13 mouse cellular contexts compared by ENCODE assay signal in the genomic region with DNA sequence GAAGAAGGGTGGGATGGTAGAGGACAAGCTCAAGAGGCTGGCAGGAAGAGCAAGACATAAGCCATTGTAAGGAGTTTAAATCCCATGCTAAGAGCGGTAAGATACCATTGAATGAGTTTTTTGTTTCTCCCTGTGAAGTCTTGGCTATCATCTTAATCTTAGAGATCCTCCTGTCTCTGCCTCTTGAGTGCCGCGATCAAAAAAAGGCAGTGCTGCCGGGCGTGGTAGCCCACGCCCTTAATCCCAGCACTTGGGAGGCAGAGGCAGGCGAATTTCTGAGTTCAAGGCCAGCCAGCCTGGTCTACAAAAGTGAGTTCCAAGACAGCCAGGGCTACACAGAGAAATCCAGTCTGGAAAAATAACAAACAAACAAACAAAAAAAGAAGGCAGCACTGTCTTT. TPM values are rescaled to one million over a fixed set of nuclear protein-coding genes. Genes with fewer than 3 reads are reported as not detected.
DNase-seq lines count a peak whose midpoint lies in the region; ATAC-seq and TF ChIP-seq lines count a peak whose summit lies in the region.
"Had no signal": no experiment of that assay in that cellular context is flagged by ENCODE, and none has a peak within 500 bp of the region (broad histone marks: within the 10 kb centered on the region; RNA-seq: fewer than 3 reads in every experiment).

No protein-coding gene starts in this region.

- H3K36me3 ChIP-seq in hindbrain, embryonic 13.5 days = peaks cover 19% of the 10 kb centered on the region
- H3K36me3 ChIP-seq in hindbrain, postnatal 0 days (ENCODE audit: insufficient read depth, low read length) = peaks cover 12% of the 10 kb centered on the region
- peaks cover 15 to 39% of the 10 kb centered on the region in 2 experiments for H3K36me3 ChIP-seq in CH12.LX (replicated peaks in 1 of 2; ENCODE audit: control insufficient read depth in 1 of 2, insufficient read depth in 1 of 2, low read length in 1 of 2)
- H3K36me3 ChIP-seq in E14TG2a.4 (ENCODE audit: insufficient read depth, low read length) = peaks cover 53% of the 10 kb centered on the region
- H3K36me3 ChIP-seq in limb, embryonic 12.5 days = peaks cover 22% of the 10 kb centered on the region

- peak overlapping the region; percentile 94; the same call in 1 of the 2 replicates for H3K4me2 ChIP-seq in hindbrain, embryonic 13.5 days
- no peak overlapping the region for H3K4me2 ChIP-seq in hindbrain, postnatal 0 days (ENCODE audit: low read depth, low read length)
- H3K4me2 ChIP-seq in CH12.LX (ENCODE audit: insufficient read depth, low read depth, poor library complexity, severe bottlenecking) = peak overlapping the region; percentile 97; the same call in 1 of the 2 replicates
- peak overlapping the region; percentile 60; the same call in 1 of the 2 replicates for H3K4me2 ChIP-seq in limb, embryonic 12.5 days

- dilution Hi-C loops in CH12.LX (cut with MboI; ENCODE audit: extremely low pct_ligation_motif_present, extremely low pct_unique_long_range_greater_than_20kb, low sequenced_read_pairs) = no loop called here

- in situ Hi-C loops in CH12.LX (cut with MboI; ENCODE audit: low pct_ligation_motif_present, low pct_unique_long_range_greater_than_20kb, low sequenced_read_pairs) = no loop called here

- peaks cover 53% of the 10 kb centered on the region for H3K79me2 ChIP-seq in CH12.LX (replicated peaks; ENCODE audit: control insufficient read depth, extremely low read depth, insufficient read depth, poor library complexity, severe bottlenecking)

- H3K9ac ChIP-seq in hindbrain, embryonic 13.5 days = no peak overlapping the region
- no peak overlapping the region for H3K9ac ChIP-seq in hindbrain, postnatal 0 days (replicated peaks; ENCODE audit: low read length)
- peak overlapping the region; percentile 89; the same call in 1 of the 2 replicates for H3K9ac ChIP-seq in CH12.LX (ENCODE audit: insufficient read depth, low read depth)
- H3K9ac ChIP-seq in limb, embryonic 12.5 days (replicated peaks) = no peak overlapping the region

- no peak for TF ChIP-seq RAD21 in CH12.LX (IDR thresholded peaks at IDR 0.05; ENCODE audit: low read depth, low read length)

- H3K9me3 ChIP-seq in hindbrain, embryonic 13.5 days = no peaks in the 10 kb centered on the region
- H3K9me3 ChIP-seq in hindbrain, postnatal 0 days (ENCODE audit: low read length) = no peaks in the 10 kb centered on the region
- H3K9me3 ChIP-seq in CH12.LX (replicated peaks; ENCODE audit: low read length) (no peaks in the 10 kb centered on the region), E14TG2a.4 (ENCODE audit: low read length) (no peaks in the 10 kb centered on the region)
- no peaks in the 10 kb centered on the region for H3K9me3 ChIP-seq in limb, embryonic 12.5 days

- no peak for TF ChIP-seq CTCF in hindbrain, postnatal 0 days (IDR thresholded peaks at IDR 0.05; ENCODE audit: low read depth)
- TF ChIP-seq CTCF in CH12.LX (conservative IDR thresholded peaks at IDR 0.05 in 1 of 2, IDR thresholded peaks at IDR 0.05 in 1 of 2; ENCODE audit: low read depth in 2 of 2, low read length in 2 of 2) (no peak), E14TG2a.4 (conservative IDR thresholded peaks at IDR 0.05; ENCODE audit: low read length) (no peak)

- no peak for ATAC-seq in hindbrain, embryonic 13.5 days (ENCODE audit: low FRiP score)
- ATAC-seq in hindbrain, postnatal 0 days = no peak
- ATAC-seq in limb, embryonic 12.5 days (ENCODE audit: insufficient number of reproducible peaks, insufficient read depth, low FRiP score, low TSS enrichment, low read depth) = no peak
- ATAC-seq: forebrain, embryonic 14.5 days had no signal

- peaks cover 18% of the 10 kb centered on the region for H3K4me1 ChIP-seq in hindbrain, embryonic 13.5 days (replicated peaks)
- H3K4me1 ChIP-seq in hindbrain, postnatal 0 days (ENCODE audit: insufficient read depth, low read length) = 0 out of 2 replicates have a peak, but pooled peaks cover 6% of the 10 kb centered on the region
- H3K4me1 ChIP-seq in CH12.LX (ENCODE audit: control insufficient read depth in 1 of 2, insufficient read depth in 2 of 2) (peaks cover 4 to 59% of the 10 kb centered on the region in 2 experiments; a peak in 3 of 4 replicates), E14TG2a.4 (replicated peaks; ENCODE audit: low read depth, low read length) (peaks cover 60% of the 10 kb centered on the region)
- peaks cover 6% of the 10 kb centered on the region for H3K4me1 ChIP-seq in limb, embryonic 12.5 days (replicated peaks)

- 98% methylated on average over 7 of the region's 7 CpGs for WGBS in hindbrain, embryonic 13.5 days
- 98% methylated on average over 7 of the region's 7 CpGs for WGBS in hindbrain, postnatal 0 days
- 94% methylated on average over 7 of the region's 7 CpGs for whole genome bisulfite sequencing in limb, embryonic 12.5 days

- DNase-seq in hindbrain, postnatal 0 days (ENCODE audit: low spot score) = no peak
- no peak for DNase-seq in CH12.LX (ENCODE audit: extremely low read depth)
- DNase-seq in spleen, postnatal 36 days (ENCODE audit: low spot score in 2 of 2) = no peak
- DNase-seq in retina, postnatal 1 day = no peak
- no peak for DNase-seq in gastrocnemius, postnatal 4 days (ENCODE audit: low spot score in 2 of 2)
- DNase-seq: adrenal gland, postnatal 25 days; cerebellum, postnatal 36 days; kidney, adult 11 months; lung, adult 18-20 months had no signal

- no peak for TF ChIP-seq EP300 in CH12.LX (IDR thresholded peaks at IDR 0.05; ENCODE audit: low read length)

- no peak for TF ChIP-seq POLR2A in CH12.LX (IDR thresholded peaks at IDR 0.05; ENCODE audit: low read depth, low read length)

- no peak overlapping the region for H3K27ac ChIP-seq in hindbrain, embryonic 13.5 days
- no peak overlapping the region for H3K27ac ChIP-seq in hindbrain, postnatal 0 days
- no peak overlapping the region for H3K27ac ChIP-seq in CH12.LX (ENCODE audit: insufficient read depth, low read depth)
- H3K27ac ChIP-seq in limb, embryonic 12.5 days = no peak overlapping the region

- no peak overlapping the region for H3K4me3 ChIP-seq in hindbrain, embryonic 13.5 days
- H3K4me3 ChIP-seq in hindbrain, postnatal 0 days (ENCODE audit: low read length) = no peak overlapping the region
- peak overlapping the region in 2 of 3 experiments; percentile 84 to 98 for H3K4me3 ChIP-seq in CH12.LX (replicated peaks in 1 of 3; ENCODE audit: low read depth in 2 of 3, low read length in 2 of 3, poor library complexity in 1 of 3)
- peak overlapping the region; percentile 100 for H3K4me3 ChIP-seq in E14TG2a.4 (replicated peaks; ENCODE audit: low read length)
- H3K4me3 ChIP-seq in limb, embryonic 12.5 days (replicated peaks) = no peak overlapping the region

- H3K27me3 ChIP-seq in hindbrain, embryonic 13.5 days = no peaks in the 10 kb centered on the region
- H3K27me3 ChIP-seq in hindbrain, postnatal 0 days (ENCODE audit: insufficient read depth, low read length) = no peaks in the 10 kb centered on the region
- H3K27me3 ChIP-seq in CH12.LX (replicated peaks) = no peaks in the 10 kb centered on the region
- no peaks in the 10 kb centered on the region for H3K27me3 ChIP-seq in E14TG2a.4 (ENCODE audit: insufficient read depth, low read length)
- H3K27me3 ChIP-seq in limb, embryonic 12.5 days = no peaks in the 10 kb centered on the region

TF ChIP-seq in CH12.LX, 34 proteins besides CTCF, POLR2A, EP300 and RAD21 (continues in another document):
- TF ChIP-seq ZNF384 (IDR thresholded peaks at IDR 0.05; ENCODE audit: low read depth, low read length) (no peak), NRF1 (IDR thresholded peaks at IDR 0.05; ENCODE audit: low read depth, low read length) (no peak), TCF12 (IDR thresholded peaks at IDR 0.05; ENCODE audit: low read depth, low read length) (no peak), CHD1 (IDR thresholded peaks at IDR 0.05; ENCODE audit: low read depth, low read length) (no peak), MAFK (IDR thresholded peaks at IDR 0.05; ENCODE audit: insufficient replicate concordance, low read length) (no peak)

RNA-seq across cellular contexts. Expression of gene Ldb1, which starts 13.5 kb away (rescaled TPM):
- 120 and 127 TPM in 2 replicates for polyA plus RNA-seq in hindbrain, embryonic 13.5 days (2015; fragmentation: Nextera tagmentation; extraction: Ambion mirVana)
- 139 and 140 TPM in 2 replicates for total RNA-seq in hindbrain, postnatal 0 days (2014; rRNA removed)
- polyA plus RNA-seq in hindbrain, postnatal 0 days (2015; fragmentation: Nextera tagmentation; extraction: Ambion mirVana) = 76.8 and 83.0 TPM in 2 replicates
- total RNA-seq in CH12.LX (2012; rRNA removed) (56.9 and 63.1 TPM in 2 replicates), CH12.LX (2014; rRNA removed) (59.2 and 67.6 TPM in 2 replicates)
- 114 and 120 TPM in 2 replicates for polyA plus RNA-seq in CH12.LX (2012; ENCODE audit: insufficient read length, low read depth)
- 135 and 145 TPM in 2 replicates for polyA plus RNA-seq in limb, embryonic 12.5 days (2016; fragmentation: Nextera tagmentation; extraction: Ambion mirVana)
- total RNA-seq in gastrocnemius, postnatal 4 days (2021) = 10 to 100 TPM; 75.3 to 85.3 TPM

RNA-seq across cellular contexts. Expression of gene Pprc1, which starts 13.8 kb away (rescaled TPM):
- 18.7 and 22.2 TPM in 2 replicates for polyA plus RNA-seq in hindbrain, embryonic 13.5 days (2015; fragmentation: Nextera tagmentation; extraction: Ambion mirVana)
- 9.3 and 25.0 TPM in 2 replicates for total RNA-seq in hindbrain, postnatal 0 days (2014; rRNA removed)
- polyA plus RNA-seq in hindbrain, postnatal 0 days (2015; fragmentation: Nextera tagmentation; extraction: Ambion mirVana) = 7.9 and 9.0 TPM in 2 replicates
- total RNA-seq in CH12.LX (2012; rRNA removed) (21.2 and 26.1 TPM in 2 replicates), CH12.LX (2014; rRNA removed) (9.2 and 13.0 TPM in 2 replicates)
- polyA plus RNA-seq in CH12.LX (2012; ENCODE audit: insufficient read length, low read depth) = 65.0 and 68.7 TPM in 2 replicates
- polyA plus RNA-seq in limb, embryonic 12.5 days (2016; fragmentation: Nextera tagmentation; extraction: Ambion mirVana) = 32.7 and 39.1 TPM in 2 replicates
- 10 to 100 TPM; 35.3 to 43.9 TPM for total RNA-seq in gastrocnemius, postnatal 4 days (2021)

RNA-seq across cellular contexts. Expression of gene Nolc1, which starts 17.2 kb away (rescaled TPM):
- 73.4 and 79.5 TPM in 2 replicates for polyA plus RNA-seq in hindbrain, embryonic 13.5 days (2015; fragmentation: Nextera tagmentation; extraction: Ambion mirVana)
- total RNA-seq in hindbrain, postnatal 0 days (2014; rRNA removed) = 24.1 and 26.9 TPM in 2 replicates
- polyA plus RNA-seq in hindbrain, postnatal 0 days (2015; fragmentation: Nextera tagmentation; extraction: Ambion mirVana) = 57.7 and 61.6 TPM in 2 replicates
- total RNA-seq in CH12.LX (2012; rRNA removed) (88.0 and 137 TPM in 2 replicates), CH12.LX (2014; rRNA removed) (96.0 and 99.2 TPM in 2 replicates)
- 333 and 358 TPM in 2 replicates for polyA plus RNA-seq in CH12.LX (2012; ENCODE audit: insufficient read length, low read depth)
- polyA plus RNA-seq in limb, embryonic 12.5 days (2016; fragmentation: Nextera tagmentation; extraction: Ambion mirVana) = 107 TPM in 2 replicates
- 10 to 100 TPM; 31.6 to 34.3 TPM for total RNA-seq in gastrocnemius, postnatal 4 days (2021)

RNA-seq across cellular contexts. Expression of gene Hps6, which starts 55.2 kb away (rescaled TPM):
- 3.1 and 3.8 TPM in 2 replicates for polyA plus RNA-seq in hindbrain, embryonic 13.5 days (2015; fragmentation: Nextera tagmentation; extraction: Ambion mirVana)
- total RNA-seq in hindbrain, postnatal 0 days (2014; rRNA removed) = 10.6 and 13.1 TPM in 2 replicates
- 4.7 TPM in 2 replicates for polyA plus RNA-seq in hindbrain, postnatal 0 days (2015; fragmentation: Nextera tagmentation; extraction: Ambion mirVana)
- 10.5 and 10.6 TPM in 2 replicates for total RNA-seq in CH12.LX (2012; rRNA removed)
- 6.0 and 6.7 TPM in 2 replicates for total RNA-seq in CH12.LX (2014; rRNA removed)
- polyA plus RNA-seq in CH12.LX (2012; ENCODE audit: insufficient read length, low read depth) = 5.1 and 5.8 TPM in 2 replicates
- 6.4 and 7.2 TPM in 2 replicates for polyA plus RNA-seq in limb, embryonic 12.5 days (2016; fragmentation: Nextera tagmentation; extraction: Ambion mirVana)
- 1 to 10 TPM; 4.9 to 5.5 TPM for total RNA-seq in gastrocnemius, postnatal 4 days (2021)

Comparison
In these comparisons a context has a peak if more than half of its experiments do, and no peak if none do; other contexts are left out.
1. H3K4me3 ChIP-seq: peak in CH12.LX (2 of 3) and E14TG2a.4 (single experiment); none in hindbrain, embryonic 13.5 days (single experiment), hindbrain, postnatal 0 days (single experiment) and limb, embryonic 12.5 days (single experiment).